Mouse (Mus musculus) urinary bladder, postnatal 36 days (tissue): ENCODE measurements at regions not wholly inside any gene's neighbourhood (a gene's known extent, or its start where the extent isn't known, plus 50 kb on each side); places are given as distances from the start of the nearest gene placed in this dataset.

Experiments used
- DNase-seq, 2 experiments: peaks; one replicate each; pipeline ENCODE4 v3.0.0; 2022; ENCODE audit warnings: low spot score in 2 of 2, mixed read lengths in 1 of 2

GRCm38 (mm10) chr7:136176373-136176772 is 460.2 kb upstream of the Mki67 start:
- no peak for DNase-seq

GRCm38 (mm10) chr7:136180996-136181395 is 464.8 kb upstream of the Mki67 start:
- no peak for DNase-seq

- no peak for DNase-seq
These were observed 465.9 kb upstream of the Mki67 start for GRCm38 (mm10) chr7:136182101-136182500.

- DNase-seq = no peak
These were observed 480.4 kb upstream of the Mki67 start for GRCm38 (mm10) chr7:136196424-136197160.

GRCm38 (mm10) chr7:136208879-136209278 is 492.7 kb upstream of the Mki67 start:
- DNase-seq = no peak

- DNase-seq = no peak
These were observed 493.4 kb upstream of the Mki67 start for GRCm38 (mm10) chr7:136209299-136210171.

- peak in 1 of 2 experiments; percentile 25 for DNase-seq
These were observed 496.3 kb upstream of the Mki67 start for GRCm38 (mm10) chr7:136212492-136212891.

GRCm38 (mm10) chr7:136213057-136213961 is 497.1 kb upstream of the Mki67 start:
- DNase-seq = no peak

- DNase-seq = no peak
These were observed 497.8 kb upstream of the Mki67 start for GRCm38 (mm10) chr7:136213962-136214308.

GRCm38 (mm10) chr7:136214415-136214814 is 498.3 kb upstream of the Mki67 start:
- DNase-seq = no peak

- DNase-seq = no peak
These were observed 500.6 kb upstream of the Mki67 start for GRCm38 (mm10) chr7:136216734-136217133.

GRCm38 (mm10) chr7:136219564-136220244 is 503.5 kb upstream of the Mki67 start:
- DNase-seq = no peak

- DNase-seq = no peak
These were observed 504.3 kb upstream of the Mki67 start for GRCm38 (mm10) chr7:136220245-136221167.

- DNase-seq = no peak
These were observed 505.5 kb upstream of the Mki67 start for GRCm38 (mm10) chr7:136221620-136222019.

GRCm38 (mm10) chr7:136226031-136226430 is 509.9 kb upstream of the Mki67 start:
- no peak for DNase-seq

GRCm38 (mm10) chr7:136228331-136228730 is 512.2 kb upstream of the Mki67 start:
- DNase-seq = no peak

- DNase-seq = no peak
These were observed 513.4 kb upstream of the Mki67 start for GRCm38 (mm10) chr7:136229592-136229991.

GRCm38 (mm10) chr7:136232177-136232576 is 516.0 kb upstream of the Mki67 start:
- no peak for DNase-seq

GRCm38 (mm10) chr7:136235563-136235962 is 519.4 kb upstream of the Mki67 start:
- no peak for DNase-seq

- DNase-seq = no peak
These were observed 520.2 kb upstream of the Mki67 start for GRCm38 (mm10) chr7:136236391-136236790.
